Mouse (Mus musculus) CH12.LX (cell line): Measurements from ENCODE around the gene Yy1. TPM values are rescaled to one million over a fixed set of nuclear protein-coding genes. Genes with fewer than 3 reads are reported as not detected.

Source experiments
- DNase-seq: peaks from one replicate; pipeline ENCODE4 v3.0.0-alpha.2; 2013; ENCODE audit errors: extremely low read depth
- H3K27ac ChIP-seq: 2 replicates; pipeline ENCODE4 v1.5.1; 2012; ENCODE audit warnings: low read depth, mild to moderate bottlenecking, control low read depth, moderate library complexity; ENCODE audit not compliant: insufficient read depth
- H3K27me3 ChIP-seq: replicated peaks from 2 replicates; pipeline ENCODE3; 2012; ENCODE audit warnings: inconsistent platforms
- H3K36me3 ChIP-seq, 2 experiments: replicated peaks in 1 of 2; 2 replicates each; pipeline versions ENCODE3 to v1.6.1; 2012; ENCODE audit warnings: inconsistent platforms in 1 of 2, low read length in 1 of 2, mild to moderate bottlenecking in 1 of 2, mixed read lengths in 1 of 2, moderate library complexity in 1 of 2; ENCODE audit not compliant: control insufficient read depth in 1 of 2, insufficient read depth in 1 of 2
- H3K4me1 ChIP-seq, 2 experiments: 2 replicates each; pipeline ENCODE4 v1.6.1; 2012; ENCODE audit warnings: inconsistent platforms in 1 of 2, moderate library complexity in 1 of 2; ENCODE audit not compliant: insufficient read depth in 2 of 2, control insufficient read depth in 1 of 2
- H3K4me2 ChIP-seq: 2 replicates; pipeline ENCODE4 v1.6.1; 2012; ENCODE audit warnings: low read depth, mild to moderate bottlenecking, control low read depth; ENCODE audit not compliant: poor library complexity, insufficient read depth, severe bottlenecking
- H3K4me3 ChIP-seq, 3 experiments: fragments of 150-350 bp in 1 of 3; sonication (generic) in 1 of 3; replicated peaks in 1 of 3; 2 replicates each; pipeline versions ENCODE3 to v1.5.1; 2011 to 2012; ENCODE audit warnings: low read depth in 2 of 3, low read length in 2 of 3, mild to moderate bottlenecking in 2 of 3, moderate library complexity in 2 of 3, control low read depth in 1 of 3, improper control_type of control experiment in 1 of 3, inconsistent platforms in 1 of 3, mixed read lengths in 1 of 3; ENCODE audit not compliant: poor library complexity in 1 of 3
- H3K79me2 ChIP-seq: replicated peaks from 2 replicates; pipeline ENCODE4 v1.6.1; 2012; ENCODE audit warnings: mild to moderate bottlenecking, moderate library complexity; ENCODE audit not compliant: control insufficient read depth, poor library complexity, insufficient read depth, severe bottlenecking; ENCODE audit errors: extremely low read depth
- H3K9ac ChIP-seq: 2 replicates; pipeline ENCODE4 v1.6.1; 2012; ENCODE audit warnings: low read depth, mild to moderate bottlenecking, control low read depth, moderate library complexity; ENCODE audit not compliant: insufficient read depth
- H3K9me3 ChIP-seq: replicated peaks from 2 replicates; pipeline ENCODE3; 2012; ENCODE audit warnings: low read length, inconsistent platforms, mixed read lengths
- BHLHE40 ChIP-seq: IDR thresholded peaks from 2 replicates; pipeline ENCODE4 v1.6.1; 2011; ENCODE audit warnings: mild to moderate bottlenecking, low read depth, low read length, improper control_type of control experiment
- CHD1 ChIP-seq: IDR thresholded peaks from 2 replicates; pipeline ENCODE4 v1.6.1; 2012; ENCODE audit warnings: low read depth, low read length, improper control_type of control experiment, inconsistent platforms
- CHD2 ChIP-seq: IDR thresholded peaks from 2 replicates; pipeline ENCODE4 v1.6.1; 2011; ENCODE audit warnings: low read length, improper control_type of control experiment
- CTCF ChIP-seq, 2 experiments: IDR thresholded peaks in 1 of 2; conservative IDR thresholded peaks in 1 of 2; 2 replicates each; pipeline ENCODE4 v1.5.1; 2011 to 2012; ENCODE audit warnings: low read depth in 2 of 2, low read length in 2 of 2, improper control_type of control experiment in 1 of 2, inconsistent platforms in 1 of 2, mild to moderate bottlenecking in 1 of 2, moderate library complexity in 1 of 2
- E2F4 ChIP-seq: IDR thresholded peaks from 2 replicates; pipeline ENCODE4 v1.6.1; 2011; ENCODE audit warnings: low read depth, low read length, improper control_type of control experiment; ENCODE audit not compliant: insufficient replicate concordance
- ELF1 ChIP-seq: IDR thresholded peaks from 2 replicates; pipeline ENCODE4 v1.6.1; 2014; ENCODE audit warnings: low read depth, mild to moderate bottlenecking, inconsistent platforms, low read length, improper control_type of control experiment
- ETS1 ChIP-seq: conservative IDR thresholded peaks from 2 replicates; pipeline ENCODE4 v1.6.1; 2012; ENCODE audit warnings: low read depth, mild to moderate bottlenecking, inconsistent platforms, low read length, improper control_type of control experiment, moderate library complexity
- HCFC1 ChIP-seq: IDR thresholded peaks from 2 replicates; pipeline ENCODE4 v1.6.1; 2012; ENCODE audit warnings: low read depth, mild to moderate bottlenecking, inconsistent platforms, low read length, improper control_type of control experiment
- IRF4 ChIP-seq: IDR thresholded peaks from 2 replicates; pipeline ENCODE4 v1.6.1; 2014; ENCODE audit warnings: low read depth, mild to moderate bottlenecking, inconsistent platforms, low read length, improper control_type of control experiment
- JUND ChIP-seq: conservative IDR thresholded peaks from 2 replicates; pipeline ENCODE4 v1.6.1; 2011; ENCODE audit warnings: low read depth, low read length, improper control_type of control experiment
- KAT2A ChIP-seq: IDR thresholded peaks from 2 replicates; pipeline ENCODE4 v1.6.1; 2012; ENCODE audit warnings: low read length, improper control_type of control experiment, inconsistent platforms; ENCODE audit not compliant: insufficient replicate concordance
- MAX ChIP-seq: IDR thresholded peaks from 2 replicates; pipeline ENCODE4 v1.6.1; 2011; ENCODE audit warnings: low read length, improper control_type of control experiment
- MAZ ChIP-seq: IDR thresholded peaks from 2 replicates; pipeline ENCODE4 v1.6.1; 2012; ENCODE audit warnings: low read depth, mild to moderate bottlenecking, inconsistent platforms, low read length, improper control_type of control experiment, moderate library complexity
- MXI1 ChIP-seq: IDR thresholded peaks from 2 replicates; pipeline ENCODE4 v1.6.1; 2011; ENCODE audit warnings: mild to moderate bottlenecking, low read depth, low read length, improper control_type of control experiment
- MYC ChIP-seq: IDR thresholded peaks from 2 replicates; pipeline ENCODE4 v1.6.1; 2011; ENCODE audit warnings: low read depth, mild to moderate bottlenecking, improper control_type of control experiment, low read length
- NELFE ChIP-seq: IDR thresholded peaks from 2 replicates; pipeline ENCODE4 v1.6.1; 2011; ENCODE audit warnings: low read depth, low read length, improper control_type of control experiment
- NRF1 ChIP-seq: IDR thresholded peaks from 2 replicates; pipeline ENCODE4 v1.6.1; 2014; ENCODE audit warnings: low read depth, mild to moderate bottlenecking, inconsistent platforms, low read length, improper control_type of control experiment, moderate library complexity
- PAX5 ChIP-seq: IDR thresholded peaks from 2 replicates; pipeline ENCODE4 v1.6.1; 2012; ENCODE audit warnings: low read length, inconsistent platforms, mixed read lengths
- POLR2A ChIP-seq: IDR thresholded peaks from 2 replicates; pipeline ENCODE4 v1.6.1; 2011; ENCODE audit warnings: low read depth, mild to moderate bottlenecking, improper control_type of control experiment, low read length
- SIN3A ChIP-seq: IDR thresholded peaks from 2 replicates; pipeline ENCODE4 v1.6.1; 2012; ENCODE audit warnings: low read length, improper control_type of control experiment, inconsistent platforms
- TCF12 ChIP-seq: IDR thresholded peaks from 2 replicates; pipeline ENCODE4 v1.6.1; 2014; ENCODE audit warnings: low read depth, mild to moderate bottlenecking, inconsistent platforms, low read length, improper control_type of control experiment
- UBTF ChIP-seq: IDR thresholded peaks from 2 replicates; pipeline ENCODE4 v1.6.1; 2012; ENCODE audit warnings: low read depth, mild to moderate bottlenecking, inconsistent platforms, low read length, improper control_type of control experiment, moderate library complexity
- USF1 ChIP-seq: IDR thresholded peaks from 2 replicates; pipeline ENCODE4 v1.6.1; 2014; ENCODE audit warnings: low read depth, mild to moderate bottlenecking, inconsistent platforms, low read length, improper control_type of control experiment
- USF2 ChIP-seq: conservative IDR thresholded peaks from 2 replicates; pipeline ENCODE4 v1.6.1; 2011; ENCODE audit warnings: low read depth, low read length, improper control_type of control experiment
- ZC3H11A ChIP-seq: IDR thresholded peaks from 2 replicates; pipeline ENCODE4 v1.6.1; 2012; ENCODE audit warnings: low read depth, mild to moderate bottlenecking, inconsistent platforms, low read length, improper control_type of control experiment
- ZMIZ1 ChIP-seq: IDR thresholded peaks from 2 replicates; pipeline ENCODE4 v1.6.1; 2012; ENCODE audit warnings: low read depth, mild to moderate bottlenecking, inconsistent platforms, low read length, improper control_type of control experiment
- dilution Hi-C: fragments of 300-500 bp; cut with MboI; formaldehyde crosslinking; loops from 2 replicates; pipeline ENCODE4 v1.14.3; 2020; ENCODE audit warnings: low sequenced_read_pairs; ENCODE audit not compliant: extremely low pct_unique_long_range_greater_than_20kb, extremely low pct_ligation_motif_present
- in situ Hi-C: fragments of 300-500 bp; cut with MboI; formaldehyde crosslinking; loops from 3 replicates; pipeline ENCODE4 v1.14.3; 2019; ENCODE audit warnings: low sequenced_read_pairs, low pct_ligation_motif_present, low pct_unique_long_range_greater_than_20kb, mixed read lengths
- polyA plus RNA-seq: library from polyadenylated mRNA; unstranded; fragments of >175 nt; gene quantifications from 2 replicates; pipeline ENCODE4 v1.2.1, GENCODE M21; 2012; ENCODE audit warnings: low read depth; ENCODE audit not compliant: insufficient read length
- total RNA-seq, 2 experiments: library from RNA; depleted of rRNA; stranded (reverse); fragments of 300-350 nt in 1 of 2; fragments of >200 nt in 1 of 2; gene quantifications; 2 replicates each; pipeline ENCODE4 v1.2.3; 2012 to 2014

Yy1 gene
- total and polyA plus RNA-seq, 3 experiments: 30.8 to 56.8 (median 51.7) TPM

DNA sequence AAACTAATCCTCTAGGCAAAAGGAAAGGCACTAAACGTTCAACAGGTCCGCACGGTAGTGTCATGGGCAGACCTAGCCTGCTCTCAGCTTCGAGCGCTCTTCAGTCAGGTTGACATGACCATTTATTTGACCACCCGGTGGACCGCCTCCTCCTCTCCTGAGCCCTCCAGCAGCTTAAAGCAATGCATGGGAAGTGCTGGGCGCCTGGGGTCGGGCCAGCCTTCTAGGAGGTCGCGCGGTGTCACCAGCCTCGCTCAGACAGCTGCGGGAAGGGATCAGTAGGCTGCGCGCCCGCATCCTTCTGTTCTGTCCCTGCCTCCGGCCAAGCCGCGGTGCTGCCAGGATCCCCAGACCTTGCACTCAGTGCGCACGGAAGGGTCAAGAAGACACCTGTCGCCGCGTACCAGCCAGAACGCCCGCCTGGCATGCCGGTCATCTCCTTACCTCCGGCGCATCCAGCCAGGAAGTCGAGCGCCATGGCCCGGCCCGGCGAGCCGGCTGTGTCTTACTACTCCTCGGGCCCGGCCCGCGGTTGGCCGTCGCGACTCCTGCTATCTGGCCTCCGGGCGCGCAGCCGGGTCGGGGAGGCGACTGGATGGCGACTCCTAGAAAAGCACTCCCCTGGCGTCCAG, 42.6 kb downstream of the Yy1 start:
- H3K4me2 ChIP-seq: peak overlapping the region; percentile 71
- H3K4me1 ChIP-seq: peaks cover 12 to 24% of the 10 kb centered on the region in 2 experiments
- no peak for DNase-seq
- no peaks in the 10 kb centered on the region for H3K27me3 ChIP-seq
- H3K27ac ChIP-seq: no peak overlapping the region
- peak overlapping the region; percentile 58 to 71 (median 66) for H3K4me3 ChIP-seq
- in situ Hi-C loops: no loop called here
- no peak for TF ChIP-seq USF2
- TF ChIP-seq, all 38 proteins: peak for 0
- Histone ChIP-seq H3K36me3 (peaks cover 4 to 46% of the 10 kb centered on the region in 2 experiments), H3K79me2 (peaks cover 6% of the 10 kb centered on the region; the same call in 1 of the 2 replicates), H3K9me3 (no peaks in the 10 kb centered on the region), H3K9ac (peak overlapping the region; percentile 21; the same call in 1 of the 2 replicates)
- dilution Hi-C loops: no loop called here

DNA sequence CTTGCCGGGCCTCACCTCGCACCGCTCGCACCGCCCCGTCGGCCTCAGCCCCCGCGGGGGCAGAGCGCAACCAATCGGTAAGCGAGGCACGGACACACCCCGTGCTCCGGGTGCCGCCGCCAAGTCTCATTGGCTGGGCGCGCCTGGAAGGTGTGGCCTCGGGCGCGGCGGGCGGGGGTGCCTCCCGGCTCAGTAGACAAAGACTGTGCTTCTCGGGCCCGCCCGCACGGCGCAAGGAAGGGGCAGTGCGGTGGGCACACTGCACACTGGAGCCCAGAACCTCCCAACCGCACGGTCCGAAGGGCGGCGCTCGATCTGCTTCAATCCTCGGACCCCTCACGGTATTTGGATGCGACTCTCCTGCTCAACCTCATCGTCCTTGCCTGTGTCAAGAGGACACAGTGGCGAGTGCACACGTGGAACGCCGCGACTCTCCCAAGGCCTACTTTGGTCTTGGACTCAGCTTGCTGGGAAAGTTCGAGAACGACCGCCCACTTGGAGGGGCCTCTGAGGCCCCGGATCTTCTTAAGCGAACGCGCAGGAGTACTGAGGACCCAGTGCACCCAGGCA, 43.2 kb downstream of the Yy1 start, which contains the start of the genes Slc25a29 and Slc25a47:
Gene Slc25a29 (minus strand): TSS at position 44 of the 570 bp plus-strand sequence.
Gene Slc25a47 (plus strand): TSS at position 207 of the 570 bp plus-strand sequence.
- no peaks in the 10 kb centered on the region for H3K9me3 ChIP-seq
- TF ChIP-seq ZMIZ1 (no peak; the same call in 1 of the 2 replicates), MYC (peak; percentile 90), HCFC1 (no peak), MXI1 (peak; percentile 95), MAX (peak; percentile 89), BHLHE40 (no peak), MAZ (peak; percentile 97), USF1 (no peak), NELFE (peak; percentile 66; the same call in 1 of the 2 replicates), JUND (no peak), PAX5 (no peak), CHD2 (no peak; the same call in 1 of the 2 replicates), CTCF (conservative IDR thresholded peaks at IDR 0.05 in 1 of 2, IDR thresholded peaks at IDR 0.05 in 1 of 2; ENCODE audit: low read depth in 2 of 2, low read length in 2 of 2) (no peak; a peak in 1 of 4 replicates), USF2 (no peak), NRF1 (0 out of 2 replicates have a peak, but pooled peaks have one; percentile 3), KAT2A (no peak), IRF4 (peak; percentile 15; the same call in 1 of the 2 replicates), POLR2A (peak; percentile 79), TCF12 (peak; percentile 36), ZC3H11A (no peak), UBTF (0 out of 2 replicates have a peak, but pooled peaks have one; percentile 19), CHD1 (no peak), E2F4 (no peak), ETS1 (no peak), SIN3A (peak; percentile 71), ELF1 (no peak; the same call in 1 of the 2 replicates)
- TF ChIP-seq, all 38 proteins: peak for 11
- peak; percentile 87 for DNase-seq
- Histone ChIP-seq H3K27me3 (no peaks in the 10 kb centered on the region), H3K9ac (peak within 1 kb of the TSS; percentile 70), H3K36me3 (peaks cover 5 to 47% of the 10 kb centered on the region in 2 experiments), H3K4me2 (peak within 1 kb of the TSS; percentile 83), H3K79me2 (peaks cover 6% of the 10 kb centered on the region; the same call in 1 of the 2 replicates), H3K27ac (no peak within 1 kb of the TSS), H3K4me1 (peaks cover 12 to 24% of the 10 kb centered on the region in 2 experiments), H3K4me3 (peak within 1 kb of the TSS; percentile 66 to 71 (median 71))
- dilution Hi-C loops: no loop called here
- in situ Hi-C loops: no loop called here
